Mouse (Mus musculus) heart, adult 2 months (tissue): ENCODE measurements around the gene Nt5e.

ENCODE experiments used
- CTCF ChIP-seq: fragments of 200-600 bp; IDR thresholded peaks from 2 replicates; pipeline ENCODE4 v1.8.1; 2022; ENCODE audit warnings: antibody characterized with exemption, mild to moderate bottlenecking, moderate library complexity
- EP300 ChIP-seq: fragments of 200-500 bp; IDR thresholded peaks from 2 replicates; pipeline ENCODE4 v1.6.1; 2011; ENCODE audit warnings: low read depth, low read length, control low read depth; ENCODE audit not compliant: insufficient read depth
- POLR2A ChIP-seq: fragments of 200-500 bp; IDR thresholded peaks from 2 replicates; pipeline ENCODE4 v1.6.1; 2011; ENCODE audit warnings: mild to moderate bottlenecking, low read depth, low read length, control low read depth; ENCODE audit not compliant: insufficient read depth

DNA sequence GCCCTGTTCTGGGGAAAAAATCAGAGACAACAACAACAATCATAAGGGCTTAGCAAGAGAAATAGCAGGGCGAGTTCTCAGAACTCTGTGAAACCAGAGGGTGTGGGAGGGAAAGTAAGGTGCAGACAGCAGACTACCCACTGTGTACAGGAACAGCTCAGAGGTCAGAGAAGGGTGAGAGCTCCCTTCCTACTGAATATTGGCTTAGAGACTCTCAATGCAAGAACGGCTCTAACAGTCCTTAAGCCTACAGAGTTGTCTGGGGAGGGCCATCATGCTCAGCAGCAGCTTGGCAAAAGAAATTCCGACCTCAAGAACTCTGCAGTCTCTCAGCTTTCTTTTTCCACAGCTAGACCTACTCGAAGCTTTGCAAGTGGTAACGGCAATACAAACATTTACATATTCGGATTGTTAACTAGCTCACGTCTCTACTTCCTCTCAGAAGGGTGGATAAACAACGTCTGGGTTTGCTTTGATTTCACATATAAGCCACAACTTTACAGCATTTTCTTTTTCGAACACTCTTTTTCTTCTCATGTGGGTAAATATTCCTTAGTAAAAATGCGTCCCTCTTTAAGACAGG is 2.3 kb downstream of the Nt5e start:
- TF ChIP-seq CTCF (no peak), POLR2A (no peak), EP300 (no peak)
